Mouse (Mus musculus): Measurements from ENCODE around the gene Col8a2.
A peak's percentile ranks its signal among the peaks of the same experiment; 100 is the strongest.

Col8a2 gene

DNA sequence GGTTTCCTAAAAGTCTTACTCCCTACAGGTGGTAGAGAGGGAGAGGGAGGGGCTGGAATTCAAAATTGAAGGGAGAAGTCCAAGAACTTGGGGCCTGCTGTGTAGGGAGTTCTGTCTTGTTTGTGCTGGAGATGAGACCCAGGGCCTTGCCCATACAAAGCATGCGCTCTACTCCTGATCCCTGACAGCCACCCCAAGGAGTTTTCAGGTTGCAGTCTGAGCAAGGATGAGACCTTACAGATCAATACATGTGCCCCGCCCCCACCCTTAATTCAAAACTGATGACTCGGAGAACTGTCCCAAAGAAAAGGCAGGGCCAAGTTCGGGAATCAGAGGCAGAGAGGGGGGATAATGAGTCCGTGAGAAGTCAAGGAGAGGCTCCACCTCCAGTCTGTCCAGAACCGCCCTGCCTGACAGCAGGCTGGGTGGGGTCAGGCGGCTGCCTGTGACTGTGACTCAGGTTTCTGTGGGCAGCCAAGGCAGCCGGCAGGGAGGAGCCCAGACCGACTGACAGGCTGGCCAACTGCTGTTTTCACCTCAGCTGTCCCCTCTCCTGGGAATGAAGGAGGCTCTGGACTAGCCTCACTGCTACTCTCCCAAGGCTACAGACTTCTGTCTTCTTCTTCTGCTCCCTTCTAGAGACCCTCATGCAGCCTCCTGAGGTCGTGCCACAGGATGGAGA, 25.9 kb upstream of the Col8a2 start:
- DNase-seq (ENCODE audit: low spot score), result peak; percentile 37

DNA sequence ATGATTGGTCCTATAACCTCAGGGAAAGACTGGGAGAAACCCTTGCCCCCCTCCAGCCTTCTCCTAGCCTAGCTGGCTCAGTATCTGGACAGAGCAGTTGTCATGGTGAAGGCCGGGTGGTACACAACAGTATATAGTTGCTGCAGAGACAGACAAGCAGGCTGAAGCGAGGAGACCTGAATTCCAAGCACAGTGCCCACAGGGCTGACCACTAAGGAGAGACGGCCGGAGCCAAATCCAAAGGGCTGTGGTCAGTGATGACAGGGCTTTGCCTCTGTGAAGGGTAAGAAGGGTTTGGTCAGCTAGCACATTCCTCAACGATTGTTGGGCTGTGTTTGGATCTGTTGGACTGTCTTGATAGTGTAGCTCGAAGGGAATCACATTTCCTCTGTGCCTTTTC, 25.3 kb upstream of the Col8a2 start:
- DNase-seq (ENCODE audit: low spot score), result no peak

- DNase-seq (ENCODE audit: low spot score), result no peak
Observed at GRCm38 (mm10) chr4:126261675-126262074, 24.9 kb upstream of the Col8a2 start.

DNA sequence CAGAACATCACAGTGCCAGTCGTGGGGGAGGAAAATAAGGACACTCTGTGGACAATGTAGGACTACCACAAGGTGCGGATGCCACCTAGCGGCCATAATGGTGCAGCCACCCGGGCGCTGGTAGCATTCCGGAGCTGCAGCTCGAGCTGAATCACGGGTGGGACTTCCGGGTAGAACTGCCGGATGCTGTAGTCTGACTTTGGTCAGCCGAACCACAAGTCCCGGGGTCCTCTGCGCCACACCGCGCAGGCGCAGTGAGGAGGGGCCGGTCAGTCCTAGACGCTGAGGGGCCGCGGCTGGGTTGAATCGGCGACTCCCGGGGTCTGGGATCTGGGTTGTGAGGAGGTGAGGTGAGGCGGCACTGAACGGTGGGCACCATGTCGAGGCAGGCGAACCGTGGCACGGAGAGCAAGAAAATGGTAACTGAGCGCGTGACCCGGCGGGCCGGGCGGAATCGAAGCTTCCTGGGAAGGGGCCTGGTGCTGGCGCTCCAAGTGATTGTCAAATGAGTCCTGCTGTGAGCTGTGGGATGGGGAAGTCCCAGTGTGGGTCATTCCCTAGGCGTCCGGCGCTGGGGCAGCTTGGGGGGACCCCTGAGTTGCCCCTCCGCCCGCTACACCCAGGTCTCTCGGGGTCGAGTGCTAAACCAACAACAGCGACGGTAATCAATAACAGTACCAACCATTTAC, 24.3 kb upstream of the Col8a2 start, which contains the start of gene Trappc3:
TSS of gene Trappc3 (plus strand) at position 207 of the 689 bp plus-strand sequence.
- peak; percentile 98 for DNase-seq (ENCODE audit: low spot score)

DNA sequence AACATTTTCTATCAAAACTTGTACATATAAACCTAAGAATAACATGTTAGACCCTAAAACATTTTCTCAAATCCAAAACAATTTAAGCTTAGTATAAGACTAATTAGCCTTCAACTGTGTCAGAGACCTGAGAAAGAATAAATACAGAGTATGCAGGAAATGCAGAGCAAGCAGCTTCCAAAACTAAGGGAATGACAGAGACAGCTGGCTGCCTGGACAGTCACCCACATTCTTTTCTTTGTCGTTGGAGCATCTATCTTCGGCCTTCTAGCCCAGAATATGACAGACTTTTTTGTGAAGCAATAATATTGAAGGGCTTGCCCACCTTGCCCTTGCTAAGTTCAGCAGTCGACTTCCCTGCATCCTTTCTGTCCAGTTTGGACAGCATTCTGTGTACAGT, 17.3 kb upstream of the Col8a2 start:
- no peak for DNase-seq (ENCODE audit: low spot score)

GRCm38 (mm10) chr4:126273753-126274152, 12.8 kb upstream of the Col8a2 start:
- no peak for DNase-seq (ENCODE audit: low spot score)

DNA sequence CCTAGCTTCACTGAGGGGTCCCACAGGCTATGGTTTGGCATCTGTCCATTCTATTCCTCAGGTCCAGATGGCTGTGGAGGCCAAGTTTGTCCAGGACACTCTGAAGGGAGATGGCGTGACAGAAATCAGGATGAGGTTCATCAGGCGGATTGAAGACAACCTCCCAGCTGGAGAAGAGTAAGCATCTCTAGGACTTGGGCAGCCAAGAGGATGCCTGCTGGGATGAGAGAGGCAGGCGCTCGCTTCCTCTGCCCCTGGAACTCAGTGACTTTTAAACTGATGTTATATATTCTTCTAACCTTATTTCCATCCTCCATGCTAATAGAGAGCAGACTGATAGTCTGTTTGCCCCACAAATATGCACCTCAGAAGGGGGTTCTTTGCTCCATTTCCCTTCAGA, 11.5 kb upstream of the Col8a2 start:
- DNase-seq (ENCODE audit: low spot score), result no peak

DNA sequence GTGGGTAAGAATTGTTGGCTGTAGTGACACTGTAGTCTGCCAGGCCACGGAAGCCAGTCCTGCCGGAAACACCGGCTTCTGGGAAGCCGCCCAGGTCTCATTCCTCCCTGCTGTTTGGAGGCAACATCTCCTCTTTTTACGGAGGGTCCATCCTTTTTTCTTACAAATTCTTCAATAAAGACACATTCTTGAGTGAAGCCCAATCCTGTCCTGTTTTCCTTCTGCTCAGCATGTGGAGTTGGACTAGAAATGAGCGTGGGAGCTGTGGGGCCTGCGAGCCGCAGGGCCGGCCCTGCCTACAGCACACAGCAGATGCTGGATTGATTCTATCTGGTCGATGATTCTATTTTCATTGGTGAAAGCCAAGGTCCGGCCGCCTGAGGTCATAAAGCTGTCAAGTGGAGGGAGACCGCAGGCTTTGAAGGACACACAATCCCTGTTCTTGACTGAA, 10.9 kb upstream of the Col8a2 start:
- no peak for DNase-seq (ENCODE audit: low spot score)

- peak; percentile 39 for DNase-seq (ENCODE audit: low spot score)
Observed at GRCm38 (mm10) chr4:126277906-126278564, 8.6 kb upstream of the Col8a2 start.

GRCm38 (mm10) chr4:126278565-126278915, 8.1 kb upstream of the Col8a2 start:
- no peak for DNase-seq (ENCODE audit: low spot score)

GRCm38 (mm10) chr4:126278961-126279360, 7.6 kb upstream of the Col8a2 start:
- DNase-seq (ENCODE audit: low spot score), result no peak

GRCm38 (mm10) chr4:126281706-126282105, 4.9 kb upstream of the Col8a2 start:
- DNase-seq (ENCODE audit: low spot score), result no peak

DNA sequence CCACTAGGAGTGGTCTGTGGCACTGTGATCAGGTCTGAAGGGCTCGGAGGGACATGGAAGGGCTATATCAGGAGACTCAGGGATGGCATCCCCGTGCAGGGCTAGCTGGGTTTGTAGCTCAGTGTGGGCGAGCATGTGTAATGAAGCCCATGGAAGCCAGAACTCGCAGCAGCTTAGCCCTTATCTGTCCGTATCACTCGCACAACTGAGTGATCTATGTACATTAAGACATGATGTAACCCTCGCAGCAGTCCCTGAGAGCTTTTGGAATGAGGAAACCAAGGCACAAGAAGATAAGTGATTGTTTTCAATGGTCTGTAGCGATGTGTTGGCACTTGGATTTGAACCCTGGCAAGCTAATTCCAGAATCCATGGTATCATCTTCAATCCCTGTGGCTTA, 3.0 kb upstream of the Col8a2 start:
- no peak for DNase-seq (ENCODE audit: low spot score)

DNA sequence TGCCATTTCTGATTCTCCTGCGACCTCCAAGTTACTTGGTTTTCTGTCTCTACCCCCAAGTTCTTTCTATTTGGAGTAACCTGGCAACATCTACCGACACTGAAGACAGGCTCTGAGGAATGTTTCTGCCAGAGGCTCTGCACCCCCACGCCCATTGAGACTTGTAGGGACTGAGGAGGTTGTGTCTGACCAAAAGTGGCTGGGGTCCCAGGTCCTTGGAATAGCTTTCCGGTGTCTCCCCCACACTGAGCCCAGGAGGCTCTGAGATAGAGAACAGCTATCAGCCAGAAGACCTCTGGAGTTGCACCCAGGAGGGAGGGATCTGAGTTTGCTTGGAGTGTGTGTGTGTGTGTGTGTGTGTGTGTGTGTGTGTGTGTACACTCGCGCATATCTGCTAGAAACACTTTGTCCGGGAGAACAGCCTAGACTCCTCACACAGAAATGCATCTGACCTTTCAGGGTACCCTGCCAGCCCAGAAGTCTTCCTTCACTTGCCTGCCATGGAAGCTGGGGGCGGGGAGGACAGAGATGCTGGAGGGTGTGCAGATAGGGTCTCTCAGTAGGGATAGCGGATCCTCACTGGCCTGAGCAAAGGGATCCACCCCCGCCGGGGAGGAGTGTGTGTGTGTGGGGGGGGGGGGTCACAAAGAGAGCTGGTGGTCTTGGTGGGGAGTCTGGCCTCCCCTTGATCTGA, 856 bp downstream of the Col8a2 start:
- no peak for DNase-seq (ENCODE audit: low spot score)

GRCm38 (mm10) chr4:126288085-126288666, 1.6 kb downstream of the Col8a2 start:
- no peak for DNase-seq (ENCODE audit: low spot score)

DNA sequence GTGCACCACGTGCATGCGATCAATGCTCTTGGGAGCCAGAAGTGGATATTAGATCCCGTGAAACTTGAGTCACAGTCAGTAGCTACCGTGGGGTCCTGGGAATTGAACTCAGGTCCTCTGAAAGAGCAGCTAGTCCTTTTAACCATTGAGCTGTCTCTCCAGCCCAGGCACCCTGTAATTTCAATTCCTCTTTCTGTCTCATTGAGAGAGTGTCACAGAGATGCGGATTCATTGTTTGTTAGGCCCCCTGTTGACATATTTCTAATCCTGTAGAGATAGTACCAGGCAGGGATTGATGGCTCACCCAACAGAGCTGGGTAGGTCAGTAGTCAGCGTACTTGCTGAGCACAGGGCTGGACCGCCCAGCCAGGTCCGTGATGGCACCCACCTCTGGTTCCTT, 3.7 kb downstream of the Col8a2 start:
- no peak for DNase-seq (ENCODE audit: low spot score)

DNA sequence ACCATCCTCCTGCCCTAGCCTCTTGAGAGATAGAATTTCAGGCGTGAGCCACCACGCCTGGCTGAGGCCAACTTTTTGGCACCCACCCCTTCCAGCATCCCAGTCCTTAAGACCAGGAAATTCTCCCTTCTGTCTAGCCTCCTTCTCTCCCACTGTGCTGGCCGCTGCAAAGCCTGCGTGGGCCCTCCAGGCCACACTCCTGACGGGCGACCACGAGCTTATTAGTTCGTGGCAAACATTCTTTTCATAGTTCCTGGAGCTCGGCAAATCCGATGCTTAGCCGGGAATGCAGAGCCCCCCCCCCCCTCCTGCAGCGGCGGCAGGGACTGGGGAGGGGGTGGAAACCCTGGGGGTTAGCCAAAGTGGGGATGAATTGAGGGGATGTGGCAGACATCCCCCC, 4.6 kb downstream of the Col8a2 start:
- DNase-seq (ENCODE audit: low spot score), result no peak

DNA sequence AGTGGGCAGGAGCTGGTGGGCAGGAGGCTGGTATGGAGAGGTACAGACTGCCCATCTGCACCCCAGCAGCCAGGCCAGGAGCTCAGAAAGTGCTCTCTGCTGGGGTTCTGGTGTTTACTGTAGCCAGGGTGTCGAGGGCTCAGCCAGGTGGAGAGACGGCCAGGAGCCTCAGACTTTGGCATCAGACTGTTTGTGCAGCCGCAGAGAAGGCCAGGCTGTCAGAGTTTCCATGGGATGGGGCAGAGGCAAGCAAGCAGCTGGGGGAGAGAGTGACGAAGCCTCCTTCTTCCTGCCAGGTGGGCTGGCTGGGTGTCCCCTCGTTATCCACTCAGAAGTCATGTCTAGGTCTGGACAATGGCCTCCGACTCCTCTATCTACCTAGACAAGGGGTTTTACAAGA, 8.6 kb downstream of the Col8a2 start:
- DNase-seq (ENCODE audit: low spot score), result no peak

DNA sequence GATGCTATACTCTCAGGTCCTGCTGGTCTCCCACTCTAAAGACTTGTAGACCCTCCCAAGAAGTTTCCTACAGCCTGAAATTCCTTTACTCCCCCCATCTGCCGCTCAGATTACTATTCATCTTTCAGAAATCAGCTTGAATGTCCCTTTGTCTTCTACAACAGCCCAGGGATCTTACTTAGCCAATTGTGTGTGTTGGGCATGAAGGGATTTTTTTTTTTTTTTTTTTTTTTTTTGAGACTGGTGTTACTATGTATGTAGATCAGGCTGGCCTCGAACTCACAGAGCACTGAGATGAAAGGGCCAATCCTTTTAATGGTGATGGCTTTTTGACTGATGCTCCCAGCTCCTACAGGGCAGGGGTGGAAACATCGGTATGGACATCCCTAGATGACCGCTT, 9.3 kb downstream of the Col8a2 start:
- no peak for DNase-seq (ENCODE audit: low spot score)

DNA sequence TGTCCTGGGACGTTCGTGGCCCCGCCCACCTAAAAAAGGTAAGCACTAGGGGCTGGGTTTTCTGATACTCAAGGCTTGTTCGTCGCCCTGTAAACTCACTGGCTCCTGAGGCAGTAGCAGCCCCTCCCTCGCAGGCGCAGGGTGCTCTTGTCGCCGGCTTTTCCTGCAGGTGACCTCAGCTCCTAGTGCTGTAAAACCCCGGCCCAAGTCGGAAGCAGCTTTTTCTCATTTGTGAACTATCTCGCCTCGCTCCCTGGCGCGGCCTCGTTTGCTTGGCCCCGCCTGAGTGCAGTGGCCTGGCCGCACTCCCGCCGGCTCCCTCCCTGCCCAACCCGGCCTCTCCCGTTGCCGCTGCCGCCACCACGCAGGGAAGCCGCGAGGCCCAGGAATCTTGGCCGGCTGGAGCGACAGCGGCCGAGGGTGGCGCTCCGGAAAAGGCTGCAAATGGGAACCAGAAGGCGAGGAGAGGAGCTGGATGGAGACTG, 10.1 kb downstream of the Col8a2 start:
- peak; percentile 34 for DNase-seq (ENCODE audit: low spot score)

- no peak for DNase-seq (ENCODE audit: low spot score)
Observed at GRCm38 (mm10) chr4:126300916-126301583, 14.5 kb downstream of the Col8a2 start.

All from T-cell, adult 2 months (primary cell).